33 mouse cellular contexts compared by ENCODE assay signal in the genomic region with DNA sequence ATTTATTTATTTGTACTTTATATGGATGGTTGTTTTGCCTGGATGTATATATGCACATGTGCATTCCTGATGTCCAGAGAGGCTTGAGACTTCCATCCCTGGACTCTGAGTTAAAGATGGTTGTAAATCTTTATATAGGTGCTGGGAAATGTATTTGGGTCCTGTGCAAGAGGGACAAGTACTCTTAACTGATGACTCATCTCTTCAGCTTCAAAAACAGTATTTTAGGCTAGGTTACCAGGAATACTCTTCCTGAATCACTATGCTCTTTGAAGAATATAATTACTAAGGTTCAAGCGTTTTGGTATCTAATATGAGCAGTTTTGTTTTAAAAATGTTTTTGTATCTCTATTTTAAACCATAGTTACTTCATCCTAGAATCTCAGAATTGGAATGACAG.
"Had no signal": no experiment of that assay in that cellular context is flagged by ENCODE, and none has a peak within 500 bp of the region (broad histone marks: within the 10 kb centered on the region; RNA-seq: fewer than 3 reads in every experiment).

No protein-coding gene starts in this region.

- H3K4me2 ChIP-seq: heart, embryonic 11.5 days; heart, embryonic 12.5 days; heart, embryonic 13.5 days; heart, embryonic 15.5 days; hindbrain, embryonic 12.5 days; hindbrain, embryonic 13.5 days; hindbrain, embryonic 14.5 days; hindbrain, embryonic 15.5 days; intestine, embryonic 15.5 days; kidney, embryonic 15.5 days had no signal

- ATAC-seq: hindbrain, embryonic 16.5 days; hindbrain, postnatal 0 days; inflammation-experienced regulatory T-cells, adult 6 months; intestine, embryonic 15.5 days; intestine, embryonic 16.5 days; intestine, postnatal 0 days had no signal

- H3K4me1 ChIP-seq: heart, embryonic 10.5 days; heart, embryonic 12.5 days; heart, embryonic 13.5 days; heart, embryonic 15.5 days; hindbrain, embryonic 10.5 days; hindbrain, embryonic 12.5 days; hindbrain, embryonic 13.5 days; hindbrain, embryonic 15.5 days; intestine, embryonic 15.5 days; kidney, embryonic 15.5 days had no signal

- H3K36me3 ChIP-seq: heart, embryonic 10.5 days; heart, embryonic 12.5 days; heart, embryonic 13.5 days; heart, embryonic 15.5 days; hindbrain, embryonic 10.5 days; hindbrain, embryonic 12.5 days; hindbrain, embryonic 13.5 days; hindbrain, embryonic 15.5 days; intestine, embryonic 15.5 days; kidney, embryonic 15.5 days had no signal

- H3K27me3 ChIP-seq: heart, embryonic 12.5 days; heart, embryonic 13.5 days; heart, embryonic 15.5 days; hindbrain, embryonic 12.5 days; hindbrain, embryonic 13.5 days; hindbrain, embryonic 15.5 days; intestine, embryonic 15.5 days; kidney, embryonic 15.5 days had no signal

- H3K9ac ChIP-seq: heart, embryonic 12.5 days; heart, embryonic 13.5 days; heart, embryonic 15.5 days; hindbrain, embryonic 12.5 days; hindbrain, embryonic 13.5 days; hindbrain, embryonic 14.5 days; hindbrain, embryonic 15.5 days; intestine, embryonic 15.5 days; kidney, embryonic 15.5 days had no signal

- H3K9me3 ChIP-seq: heart, embryonic 10.5 days; heart, embryonic 12.5 days; heart, embryonic 13.5 days; heart, embryonic 15.5 days; hindbrain, embryonic 10.5 days; hindbrain, embryonic 12.5 days; hindbrain, embryonic 13.5 days; hindbrain, embryonic 15.5 days; intestine, embryonic 15.5 days; kidney, embryonic 15.5 days had no signal

- H3K27ac ChIP-seq: heart, embryonic 10.5 days; heart, embryonic 13.5 days; heart, embryonic 15.5 days; hindbrain, embryonic 10.5 days; hindbrain, embryonic 12.5 days; hindbrain, embryonic 13.5 days; hindbrain, embryonic 14.5 days; hindbrain, embryonic 15.5 days; hindbrain, postnatal 0 days; intestine, embryonic 15.5 days; kidney, embryonic 15.5 days; kidney, postnatal 0 days; layer of hippocampus, adult 2 months had no signal

- H3K4me3 ChIP-seq: heart, embryonic 10.5 days; heart, embryonic 12.5 days; heart, embryonic 13.5 days; heart, embryonic 15.5 days; hindbrain, embryonic 10.5 days; hindbrain, embryonic 12.5 days; hindbrain, embryonic 13.5 days; hindbrain, embryonic 15.5 days; intestine, embryonic 15.5 days; kidney, embryonic 15.5 days; layer of hippocampus, adult 2 months had no signal

- DNase-seq: heart, postnatal 10 days; heart, postnatal 14 days; heart, postnatal 36 days; heart, postnatal 4 days; kidney, adult 11 months; kidney, adult 18-20 months; kidney, adult 2 months; kidney, adult 8-10 months; kidney, adult 9 months; kidney, postnatal 10 days; kidney, postnatal 14 days; kidney, postnatal 25 days; kidney, postnatal 36 days; kidney, postnatal 4 days had no signal
